Mouse (Mus musculus) granulocyte monocyte progenitor cell, adult 5-6 weeks (primary cell): Measurements from ENCODE around the gene 1700030K09Rik. TPM values are rescaled to one million over a fixed set of nuclear protein-coding genes. Genes with fewer than 3 reads are reported as not detected.

ENCODE experiments used
- ATAC-seq: replicated peaks from 2 replicates; pipeline ENCODE4 v1.8.0; 2016; ENCODE audit warnings: mild to moderate bottlenecking, moderate TSS enrichment, inconsistent platforms; ENCODE audit not compliant: poor library complexity, severe bottlenecking
- total RNA-seq, 2 experiments: library from RNA; stranded (forward) in 1 of 2; stranded (reverse) in 1 of 2; fragments of 200-712, 200-1000 nt in 1 of 2; fragments of >200 nt in 1 of 2; fragmentation: Nextera tagmentation in 1 of 2; gene quantifications; 2 replicates each; pipeline ENCODE4 v1.2.3; 2014 to 2017

The 1700030K09Rik gene
- total RNA-seq, 2 experiments from 2014 or later: 3.6 to 7.1 TPM

DNA sequence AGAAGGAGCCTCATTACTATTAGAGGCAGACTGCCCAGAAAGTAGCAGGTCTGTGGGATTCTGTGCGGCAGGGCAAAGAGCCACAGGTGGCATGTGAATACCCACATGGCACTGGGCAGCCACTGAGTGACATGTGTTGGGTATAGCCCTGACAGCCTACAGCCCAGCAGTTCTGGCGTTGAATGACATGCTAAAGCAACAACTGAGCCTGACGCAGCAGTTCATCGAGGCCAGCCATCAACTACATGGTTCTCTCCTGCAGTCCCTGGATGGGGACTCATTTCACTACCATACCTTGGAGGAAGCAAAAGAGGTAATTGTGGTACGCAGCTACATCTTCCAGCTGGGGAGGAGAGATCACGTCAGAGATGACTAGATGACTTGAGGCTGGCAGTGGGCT, 14.8 kb downstream of the 1700030K09Rik start:
- ATAC-seq: no peak

GRCm38 (mm10) chr8:72459881-72460533, 16.3 kb downstream of the 1700030K09Rik start:
- no peak for ATAC-seq

- no peak for ATAC-seq
These were observed 20.5 kb downstream of the 1700030K09Rik start for GRCm38 (mm10) chr8:72464211-72464610.

- ATAC-seq: no peak
These were observed 25.6 kb downstream of the 1700030K09Rik start for GRCm38 (mm10) chr8:72469243-72469642.

GRCm38 (mm10) chr8:72469984-72470383, 26.3 kb downstream of the 1700030K09Rik start:
- ATAC-seq: no peak

DNA sequence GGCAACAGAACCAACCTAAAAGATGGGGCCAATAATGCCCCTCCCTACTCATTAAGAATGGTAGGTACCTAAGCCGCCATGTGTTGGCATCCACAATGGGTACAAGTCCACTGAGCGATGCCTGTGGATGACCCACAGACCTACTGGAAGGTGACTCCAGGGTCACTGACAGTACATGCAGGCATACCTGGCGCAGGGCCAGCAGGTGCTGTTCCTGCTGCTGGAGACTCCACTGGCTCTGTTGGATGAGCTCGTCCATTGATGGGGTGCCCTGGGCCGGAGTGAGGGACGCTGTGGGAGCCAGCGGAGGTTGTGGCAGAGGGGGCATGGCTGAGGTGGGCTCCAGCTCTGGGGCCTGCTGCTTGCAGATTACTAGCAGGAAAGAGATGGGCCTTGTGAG, 27.0 kb downstream of the 1700030K09Rik start:
- no peak for ATAC-seq

DNA sequence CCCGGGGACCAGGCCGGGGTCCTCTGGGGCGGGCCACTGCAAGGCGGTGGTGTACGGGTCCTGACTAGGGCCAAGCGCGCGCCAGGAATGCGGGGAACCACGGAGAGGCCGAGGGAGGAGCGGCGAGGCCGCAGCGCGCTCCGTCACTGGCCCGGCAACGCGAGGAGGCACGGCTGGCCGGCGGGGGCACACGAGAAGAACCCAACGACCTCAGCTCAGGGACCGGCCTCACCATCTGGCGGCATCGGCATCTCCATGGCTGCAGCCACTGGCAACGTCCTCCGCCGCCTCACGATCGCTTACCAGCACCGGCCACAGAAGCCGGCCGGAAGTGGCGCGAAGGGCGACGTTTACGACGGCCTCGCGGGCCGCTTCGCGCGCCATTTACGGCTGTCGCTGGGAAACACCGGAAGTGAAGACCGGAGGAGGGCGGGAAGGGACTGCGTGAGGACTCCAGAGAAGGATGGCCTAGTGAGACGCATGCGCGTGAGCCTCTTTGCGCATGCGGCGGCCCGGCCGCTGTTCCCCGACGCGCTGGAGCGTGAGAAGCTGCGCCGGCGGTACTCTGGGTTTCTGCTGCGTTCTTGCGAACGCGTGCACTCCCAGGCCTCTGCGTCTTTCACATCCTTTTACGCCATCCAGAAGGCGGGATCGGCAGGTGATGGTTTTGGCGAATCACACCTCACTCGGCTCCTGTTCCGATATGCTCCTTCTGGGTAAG, 31.3 kb downstream of the 1700030K09Rik start, which contains the start of gene Cherp:
Gene Cherp, minus strand, starts transcription at position 401 of the 721 bp plus-strand sequence.
- peak; percentile 91 for ATAC-seq

- ATAC-seq: peak; percentile 72
These were observed 41.9 kb downstream of the 1700030K09Rik start for GRCm38 (mm10) chr8:72485456-72486199.

DNA sequence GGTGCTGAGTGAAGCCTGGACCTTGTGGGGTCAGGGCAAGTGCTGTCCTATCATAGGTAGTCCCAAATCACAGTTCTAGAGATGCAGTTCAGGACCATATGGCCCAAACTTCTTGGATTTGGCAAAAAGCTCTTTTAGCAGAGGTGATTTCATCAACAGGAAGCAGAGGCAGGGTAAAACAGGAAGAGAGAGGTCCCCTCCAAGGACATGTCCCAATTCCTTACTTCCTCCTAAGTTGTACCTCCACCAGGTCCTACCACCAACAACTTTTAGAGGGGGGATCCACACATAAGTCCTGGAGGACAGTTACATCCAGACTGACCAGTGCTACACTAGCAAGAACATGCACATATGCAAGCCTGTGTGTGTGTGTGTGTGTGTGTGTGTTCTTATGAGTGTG, 43.3 kb downstream of the 1700030K09Rik start:
- ATAC-seq: peak; percentile 71

DNA sequence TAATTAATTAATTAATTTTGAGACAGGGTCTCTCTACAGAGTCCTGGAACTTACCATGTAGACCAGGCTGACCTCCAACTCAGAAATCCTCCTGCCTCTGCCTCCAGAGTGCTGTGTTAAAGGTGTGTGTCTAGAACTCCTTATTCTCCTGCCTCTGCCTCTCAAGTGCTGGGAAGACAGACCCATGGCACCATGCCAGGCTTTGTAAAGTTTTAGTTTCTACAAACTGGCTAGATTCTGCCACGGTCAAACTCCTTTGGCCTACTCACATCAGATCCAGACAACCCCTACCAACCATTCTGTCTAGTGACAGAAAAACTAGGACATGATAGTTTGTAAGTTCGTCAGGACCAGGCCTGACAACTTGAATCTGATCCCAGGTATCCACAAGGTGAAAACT, 47.3 kb downstream of the 1700030K09Rik start:
- ATAC-seq: no peak

- peak; percentile 8 for ATAC-seq
These were observed 48.3 kb downstream of the 1700030K09Rik start, which contains the start of gene Slc35e1 for GRCm38 (mm10) chr8:72491680-72492621. TSS of gene Slc35e1 (minus strand) at chr8:72492614.

- peak; percentile 85 for ATAC-seq
These were observed 49.0 kb downstream of the 1700030K09Rik start for GRCm38 (mm10) chr8:72492622-72493081.

GRCm38 (mm10) chr8:72493381-72493780, 49.7 kb downstream of the 1700030K09Rik start:
- ATAC-seq: no peak

GRCm38 (mm10) chr8:72495411-72496111, 51.9 kb downstream of the 1700030K09Rik start:
- no peak for ATAC-seq

GRCm38 (mm10) chr8:72496217-72496616, 52.5 kb downstream of the 1700030K09Rik start:
- no peak for ATAC-seq

- no peak for ATAC-seq
These were observed 54.2 kb downstream of the 1700030K09Rik start for GRCm38 (mm10) chr8:72497911-72498310.

DNA sequence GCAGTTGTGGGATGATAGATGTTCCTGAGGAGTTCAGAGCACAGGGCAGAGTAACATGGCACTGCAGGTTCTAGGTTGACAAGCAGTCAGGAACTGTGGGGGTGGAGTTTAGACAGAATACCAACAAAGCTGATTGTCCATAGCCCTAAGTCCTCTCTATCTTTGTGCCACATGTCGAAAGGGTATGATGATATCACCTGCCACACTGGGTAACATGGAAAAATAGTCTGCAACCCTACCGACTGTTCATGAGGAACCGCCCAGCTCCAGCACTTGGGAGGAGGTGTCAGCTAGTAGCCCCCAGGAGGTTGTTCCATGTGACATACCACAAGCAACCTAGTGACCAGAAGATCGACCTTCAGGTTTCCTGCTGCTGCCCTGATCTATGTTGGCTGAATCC, 54.8 kb downstream of the 1700030K09Rik start:
- ATAC-seq: no peak

GRCm38 (mm10) chr8:72499521-72500284, 56.0 kb downstream of the 1700030K09Rik start:
- ATAC-seq: no peak
